Mouse (Mus musculus): ENCODE measurements around the gene Dab1.

Dab1 gene

DNA sequence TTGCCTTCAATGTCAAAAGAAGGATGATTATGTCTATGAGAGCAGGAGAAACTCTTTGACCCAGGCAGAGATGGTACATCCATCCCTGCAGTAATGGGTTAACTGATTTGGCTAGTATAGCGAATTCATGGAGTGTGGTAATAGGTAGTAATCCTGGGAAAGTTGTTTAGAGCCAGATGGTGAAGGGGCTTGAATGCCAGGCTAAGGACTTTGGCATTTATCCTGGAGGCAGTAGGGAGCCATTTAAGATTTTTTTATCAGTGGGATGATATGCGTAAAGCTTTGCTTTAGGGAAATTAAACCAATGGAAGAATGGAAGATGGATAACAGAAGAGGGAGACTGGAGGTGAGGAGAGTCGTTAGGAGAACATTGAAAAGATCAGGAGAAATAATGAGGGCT lies 669.2 kb downstream of the Dab1 start:
- no peak for DNase-seq

DNA sequence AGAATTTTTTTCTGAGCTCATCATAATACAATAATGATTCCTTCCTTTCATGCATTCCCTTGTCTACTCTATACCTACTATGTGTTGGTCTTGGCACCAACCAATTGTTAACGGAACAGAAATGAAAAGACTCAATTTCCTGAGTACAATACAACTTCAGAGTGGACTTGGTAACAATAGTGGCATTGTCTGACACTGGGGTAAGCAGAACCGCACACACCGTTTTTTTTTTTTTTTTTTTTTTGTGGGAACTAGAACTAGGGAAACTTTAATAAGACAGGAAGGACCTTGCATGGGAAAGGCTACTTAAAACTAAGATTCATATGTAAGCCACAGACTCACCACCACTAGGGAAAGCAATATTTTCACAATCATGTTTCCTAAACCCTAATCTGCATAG lies 682.6 kb downstream of the Dab1 start:
- DNase-seq, result no peak

DNA sequence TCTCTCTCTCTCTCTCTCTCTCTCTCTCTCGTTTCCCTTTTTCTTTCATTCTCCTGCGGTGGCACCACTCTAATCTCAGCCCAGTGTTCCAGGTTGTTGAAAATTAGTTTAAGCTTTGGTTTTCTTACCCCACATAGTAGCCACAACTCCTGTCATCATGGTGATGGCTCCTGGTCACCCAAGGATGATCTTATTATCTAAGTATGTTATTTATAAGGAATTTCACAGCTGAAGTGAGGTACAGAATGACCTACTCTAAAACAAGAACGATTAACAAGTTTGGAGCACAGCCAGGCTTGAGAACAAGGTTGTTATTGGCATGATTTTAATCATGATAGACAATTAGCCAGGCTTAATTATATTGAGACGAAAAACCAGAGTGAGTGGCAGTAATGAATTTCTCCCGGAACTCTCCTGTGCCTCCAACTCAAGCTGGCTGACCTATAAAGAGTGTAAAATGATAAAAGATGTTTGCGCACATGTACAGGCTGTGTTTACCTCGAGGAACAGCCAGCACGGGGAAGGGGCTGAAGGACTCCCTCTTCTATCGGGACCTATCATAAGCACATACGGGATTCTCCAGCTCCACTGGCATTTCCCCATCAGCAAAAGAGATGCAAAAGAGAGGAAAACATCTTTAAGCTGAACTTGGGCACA lies 684.0 kb downstream of the Dab1 start:
- no peak for DNase-seq

DNA sequence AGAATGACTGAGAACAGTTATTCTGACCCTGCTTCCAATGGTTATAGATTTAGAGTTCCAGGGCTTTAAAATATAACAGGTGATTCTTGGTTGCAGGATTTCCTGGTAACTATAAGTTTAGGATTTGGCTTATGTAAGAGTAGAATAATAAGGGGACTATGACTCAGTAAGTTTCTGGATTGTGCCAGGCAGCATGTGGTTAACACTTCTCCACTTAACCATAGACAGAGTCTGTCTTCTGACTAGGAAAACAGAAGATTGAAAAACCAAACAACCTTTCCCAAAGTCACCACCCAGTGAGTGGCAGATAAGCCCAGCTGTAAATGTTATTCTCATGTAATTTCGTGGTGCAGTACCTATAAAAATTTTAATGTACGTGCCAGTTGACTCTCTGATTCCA lies 688.6 kb downstream of the Dab1 start:
- no peak for DNase-seq

DNA sequence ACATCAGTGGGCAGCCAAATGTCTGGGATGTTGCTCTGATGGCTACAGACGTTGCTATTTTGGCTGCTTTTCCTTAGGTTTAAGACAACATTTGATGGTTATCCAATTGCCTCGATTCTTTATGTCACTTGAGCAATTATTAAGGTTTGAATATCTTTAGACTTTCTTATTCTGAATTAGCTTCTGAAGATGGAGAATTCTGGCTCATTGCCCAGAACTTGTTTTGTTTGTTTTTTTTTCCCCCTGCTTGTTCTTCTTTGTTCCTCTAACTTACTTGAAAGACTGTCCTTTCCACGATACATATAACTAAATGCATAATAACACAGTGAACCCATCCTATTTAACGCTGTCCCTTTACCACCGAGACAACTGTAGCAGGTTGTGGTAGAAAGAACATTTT lies 707.1 kb downstream of the Dab1 start:
- no peak for DNase-seq

DNA sequence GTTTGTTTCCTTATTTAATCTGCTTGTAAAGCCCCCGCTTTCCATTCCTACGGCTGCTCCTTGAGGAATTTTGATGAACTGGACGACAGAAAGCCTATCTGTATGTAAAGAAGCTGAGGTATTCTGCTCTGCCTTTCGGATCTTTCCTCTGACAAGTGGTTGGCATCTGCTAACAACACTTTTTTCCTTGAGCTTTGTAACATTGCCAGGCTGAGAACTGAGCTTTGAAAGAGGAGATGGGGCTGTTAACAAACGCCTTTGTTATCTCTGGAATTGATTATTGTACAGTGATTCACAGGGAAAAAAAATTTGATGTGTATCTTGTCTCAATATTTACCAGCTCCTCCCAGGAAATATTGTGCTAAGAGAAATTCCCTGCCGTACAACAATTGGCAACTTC lies 712.7 kb downstream of the Dab1 start:
- DNase-seq, result no peak

DNA sequence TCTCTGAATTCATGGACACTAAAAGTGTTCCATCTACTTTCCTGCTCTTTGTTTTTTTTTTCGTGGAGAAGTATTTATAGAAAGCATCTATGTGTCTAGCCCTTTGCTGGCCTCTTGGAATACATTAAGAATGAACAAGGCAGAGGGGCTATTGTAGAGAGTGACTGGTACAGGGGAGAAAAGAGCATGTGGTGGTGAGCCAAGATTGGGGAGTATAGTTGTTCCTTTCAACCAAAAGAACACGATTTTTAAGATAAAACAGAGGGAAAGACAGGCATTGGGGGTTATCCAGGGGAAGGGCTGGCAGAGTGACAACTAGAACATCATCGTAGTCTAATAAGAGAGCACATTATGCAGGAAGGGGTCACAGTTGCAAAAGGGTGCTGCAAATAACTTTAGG lies 713.2 kb downstream of the Dab1 start:
- no peak for DNase-seq

DNA sequence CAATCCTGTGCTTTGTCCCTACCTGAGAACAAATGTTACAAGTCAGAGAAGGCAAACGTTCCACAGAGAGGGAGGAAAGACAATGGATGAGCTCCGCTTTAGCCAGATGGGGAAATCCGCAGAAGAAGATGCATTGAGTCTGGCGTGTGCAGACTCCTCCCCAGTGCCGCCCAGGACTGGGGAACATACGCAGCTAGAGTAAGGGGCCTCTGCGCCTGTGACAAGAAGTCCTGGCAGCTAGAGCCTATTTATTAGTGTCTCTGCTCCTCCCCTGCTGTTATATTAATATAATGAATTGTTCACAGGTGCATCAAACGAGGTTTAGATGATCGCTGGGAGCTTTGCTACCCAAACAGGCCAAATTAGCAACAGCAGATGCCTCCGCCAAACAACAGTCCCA lies 718.1 kb downstream of the Dab1 start:
- no peak for DNase-seq

DNA sequence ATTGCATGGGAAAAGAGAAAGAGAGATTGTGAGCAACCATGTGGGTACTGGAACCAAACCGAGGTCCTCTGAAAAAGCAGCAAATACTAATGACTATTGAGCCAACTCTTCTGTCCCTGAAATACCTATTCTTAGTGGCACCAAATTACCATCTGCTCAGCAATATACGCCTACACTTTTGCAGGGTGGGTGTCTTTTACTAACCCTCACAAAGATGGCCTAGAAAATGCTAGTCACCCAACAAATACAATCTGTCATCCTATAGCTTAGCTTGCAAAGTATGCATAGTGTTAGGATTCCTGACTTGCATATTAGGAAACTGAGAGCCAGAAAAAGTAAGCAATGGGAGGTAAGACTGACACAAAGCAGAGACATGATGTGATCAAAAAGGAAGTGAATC lies 719.2 kb downstream of the Dab1 start:
- DNase-seq, result no peak

DNA sequence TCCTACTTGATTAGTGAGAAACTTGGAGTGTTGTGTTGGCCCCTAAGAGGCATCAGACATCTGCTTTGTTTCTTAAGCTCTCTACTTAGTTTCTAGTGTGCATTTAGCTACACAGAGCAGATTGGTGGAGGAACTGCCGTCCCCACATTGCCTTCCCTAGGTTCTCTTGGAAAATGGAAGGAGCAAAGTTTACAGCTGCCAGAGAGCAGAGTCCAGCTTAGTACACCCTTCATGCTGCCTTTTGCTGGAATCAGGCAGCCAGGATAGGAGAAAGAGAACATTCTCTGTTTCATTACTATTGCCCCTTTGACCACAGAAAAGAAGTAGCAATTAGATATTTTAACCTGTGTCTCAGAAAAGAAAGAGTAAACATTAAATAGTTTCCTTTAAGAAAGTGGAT lies 742.2 kb downstream of the Dab1 start:
- DNase-seq, result no peak

DNA sequence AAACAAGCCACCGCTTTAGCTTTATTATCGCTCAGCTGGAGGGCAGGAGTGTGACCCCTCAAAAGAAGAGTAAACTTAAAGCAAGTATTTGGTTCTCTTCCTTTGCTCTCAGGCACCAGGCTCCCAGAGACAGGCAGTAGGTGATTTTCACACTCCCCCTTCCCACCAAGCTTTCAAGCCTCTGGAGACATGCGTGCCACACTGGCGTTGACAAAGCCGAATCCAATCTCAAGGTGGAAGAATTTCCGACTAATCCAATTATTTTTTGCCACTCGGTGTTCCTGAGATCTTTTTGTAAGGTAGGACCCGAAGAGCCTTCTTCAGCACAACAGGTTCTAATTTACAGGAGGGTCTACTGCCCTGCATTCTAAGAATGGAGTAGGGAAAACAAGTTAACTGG lies 747.3 kb downstream of the Dab1 start:
- no peak for DNase-seq

DNA sequence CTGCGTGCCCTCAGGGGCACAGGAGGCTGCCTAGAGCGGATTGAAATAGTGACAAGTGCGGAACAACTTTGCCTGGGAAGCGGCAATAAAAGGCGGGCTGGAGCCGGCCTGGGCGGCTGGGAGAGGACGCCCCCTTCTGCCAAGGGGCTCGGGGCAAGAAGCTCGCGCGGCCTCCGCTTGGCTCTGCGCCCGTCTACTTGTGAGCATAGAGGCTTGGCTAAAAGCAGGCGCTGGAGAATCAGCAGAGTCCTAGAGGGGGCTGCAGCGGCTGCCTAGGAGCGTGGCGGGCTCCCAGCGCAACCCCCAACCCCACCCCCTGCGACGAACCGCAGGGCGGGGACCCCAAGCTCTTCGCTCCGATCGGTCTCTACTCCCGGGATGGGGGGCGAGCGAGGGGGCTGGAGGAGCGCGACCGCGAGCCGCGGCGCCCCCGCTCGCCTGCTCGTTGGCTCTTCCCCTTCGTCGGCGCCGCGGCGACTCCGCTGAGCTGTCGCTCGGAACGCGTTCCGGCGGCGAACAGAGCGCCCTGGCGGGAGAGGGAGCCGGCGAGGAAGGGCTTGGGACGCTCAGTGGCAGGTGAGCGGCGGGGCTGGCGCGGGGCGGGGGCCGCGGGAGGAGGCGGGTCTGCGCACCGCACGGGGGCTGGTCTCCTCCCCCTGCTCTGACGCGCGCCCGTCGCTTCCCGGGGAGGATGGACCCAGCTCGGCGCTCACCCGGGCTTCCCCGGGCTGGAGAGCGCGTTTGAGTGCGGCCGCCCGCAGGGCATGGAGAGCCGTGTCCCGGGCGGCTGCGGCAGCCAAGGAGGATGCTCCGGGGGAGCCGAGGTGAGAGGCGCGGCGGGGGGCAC lies 748.0 kb downstream of the Dab1 start:
- peak; percentile 83 for DNase-seq

DNA sequence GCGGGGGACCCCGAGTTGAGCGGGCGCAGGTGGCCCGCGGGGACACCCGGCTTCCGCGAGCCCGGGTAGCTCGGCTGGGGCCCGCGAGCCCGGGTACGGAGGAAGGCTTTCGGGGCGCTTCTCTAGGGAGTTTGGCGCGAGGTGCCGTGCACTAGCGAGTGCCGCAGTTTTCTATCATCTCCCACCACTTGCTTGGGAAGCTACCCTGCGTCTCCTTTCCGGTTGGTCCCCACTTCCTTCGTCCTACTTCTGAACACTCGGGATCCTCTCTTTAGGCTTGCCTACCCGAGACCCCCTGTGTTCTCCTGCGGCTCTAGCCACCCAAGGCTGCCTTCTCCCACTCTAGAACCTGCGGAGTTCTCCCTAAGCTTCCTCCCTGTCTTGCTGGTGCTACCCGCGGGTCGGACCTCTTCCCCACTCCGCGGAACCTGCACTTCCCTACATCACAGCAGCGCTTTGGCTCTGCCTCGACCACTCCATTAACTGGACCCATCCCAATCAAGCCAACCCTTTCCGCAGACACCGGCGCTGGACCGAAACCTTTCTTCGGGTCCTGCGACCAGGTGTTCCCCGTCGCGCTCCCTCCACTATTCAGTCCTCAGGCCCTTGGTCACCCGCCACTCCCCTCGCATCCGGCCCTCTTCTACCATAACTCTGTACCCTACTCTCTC lies 748.7 kb downstream of the Dab1 start:
- peak; percentile 69 for DNase-seq

DNA sequence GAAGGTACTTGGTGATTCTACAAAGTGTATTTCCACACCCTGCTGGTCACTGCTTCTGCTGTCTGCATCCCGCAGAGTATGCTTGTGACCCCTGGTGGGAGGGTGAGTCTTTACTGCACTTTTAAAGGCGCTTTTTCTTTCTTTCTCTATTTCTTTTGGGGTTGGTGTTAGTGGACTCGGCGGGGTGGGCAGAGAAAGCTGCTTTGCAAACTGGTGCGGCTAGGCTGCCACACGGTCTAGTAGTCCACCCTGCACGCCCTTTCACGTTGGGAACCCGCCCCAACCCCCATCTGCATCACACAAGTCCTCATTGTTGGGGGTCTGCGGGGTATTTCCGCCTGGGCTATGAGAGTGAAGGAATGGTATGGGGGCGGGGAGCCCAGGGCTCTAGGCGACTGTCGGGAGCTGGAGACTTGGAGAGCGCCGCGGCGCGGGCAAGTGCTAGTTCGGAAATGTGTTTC lies 749.4 kb downstream of the Dab1 start:
- DNase-seq, result peak; percentile 85

DNA sequence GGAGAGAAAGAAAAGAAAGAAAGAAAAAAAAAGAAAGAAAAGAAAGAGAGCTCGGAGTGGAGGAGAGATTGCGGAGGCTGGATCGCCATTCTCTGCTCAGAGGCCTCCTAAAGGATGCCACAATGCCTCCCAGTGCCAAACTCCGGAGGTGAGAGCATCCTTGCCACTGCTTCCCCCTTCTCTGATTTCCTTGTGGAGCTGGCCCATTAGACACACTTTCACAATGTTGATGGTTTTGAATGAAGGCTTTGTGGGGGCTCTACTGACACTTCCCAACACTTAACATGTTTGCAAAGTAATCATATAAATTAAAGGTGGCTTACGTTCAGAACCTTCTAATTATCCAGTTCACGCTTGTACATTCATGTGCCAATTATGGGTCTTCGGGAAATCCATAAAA lies 749.9 kb downstream of the Dab1 start:
- no peak for DNase-seq

DNA sequence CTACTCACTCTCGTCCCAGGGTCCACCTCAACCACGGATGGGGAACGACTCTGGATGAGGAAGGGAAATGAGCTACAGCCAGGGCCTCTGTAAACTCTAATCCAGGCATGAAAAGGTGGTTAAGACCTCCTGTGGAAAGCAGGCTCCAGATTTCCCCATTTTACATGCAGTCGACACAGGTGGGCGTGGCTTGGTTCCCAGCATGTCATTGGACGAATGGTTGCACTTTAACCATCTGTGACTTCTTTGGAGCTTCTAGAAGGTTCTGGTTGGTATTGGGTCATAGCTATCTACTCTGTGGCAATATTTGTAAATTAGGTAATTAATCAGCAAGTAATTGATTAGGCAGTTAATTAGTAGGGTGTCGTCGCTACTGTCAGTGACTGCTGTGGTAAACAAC lies 752.0 kb downstream of the Dab1 start:
- DNase-seq, result no peak

DNA sequence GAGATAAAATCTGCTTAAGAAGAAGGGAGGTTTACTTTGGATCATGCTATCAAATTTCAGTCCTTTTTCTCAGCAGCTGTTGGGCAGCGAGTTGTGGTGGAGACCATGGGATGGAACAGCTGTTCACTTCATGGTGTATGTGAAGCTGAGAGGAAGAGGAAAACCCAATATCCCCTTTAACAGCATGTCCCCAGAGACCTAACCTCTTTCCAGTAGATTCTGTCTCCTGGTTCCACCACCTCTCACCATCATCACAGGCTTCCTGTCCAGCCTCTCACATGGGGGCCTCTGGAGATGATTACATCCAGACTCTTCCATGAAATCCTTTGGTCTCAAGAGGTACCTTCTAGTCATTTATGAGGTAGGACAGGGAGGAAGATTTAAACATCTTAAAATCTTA lies 755.0 kb downstream of the Dab1 start:
- DNase-seq, result no peak

DNA sequence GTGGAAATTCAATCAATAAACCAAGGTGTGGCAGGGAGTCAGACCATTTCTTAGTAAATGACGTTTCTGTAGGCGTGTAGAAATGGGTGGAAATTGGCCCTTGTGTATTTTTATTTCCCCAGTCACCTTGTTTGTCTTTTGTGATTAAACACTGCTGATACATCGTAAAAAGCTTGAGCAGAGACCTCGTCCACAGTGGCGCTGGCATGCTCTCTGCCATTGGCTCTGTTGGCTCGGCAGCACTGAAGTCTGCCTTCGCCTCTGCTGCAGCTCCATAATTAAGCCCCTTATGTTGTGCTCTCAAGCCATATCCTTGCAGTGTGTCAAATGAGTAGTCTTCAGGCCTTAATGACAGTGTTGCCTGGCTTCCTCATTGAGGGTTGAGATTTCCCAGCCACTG lies 765.5 kb downstream of the Dab1 start:
- no peak for DNase-seq

DNA sequence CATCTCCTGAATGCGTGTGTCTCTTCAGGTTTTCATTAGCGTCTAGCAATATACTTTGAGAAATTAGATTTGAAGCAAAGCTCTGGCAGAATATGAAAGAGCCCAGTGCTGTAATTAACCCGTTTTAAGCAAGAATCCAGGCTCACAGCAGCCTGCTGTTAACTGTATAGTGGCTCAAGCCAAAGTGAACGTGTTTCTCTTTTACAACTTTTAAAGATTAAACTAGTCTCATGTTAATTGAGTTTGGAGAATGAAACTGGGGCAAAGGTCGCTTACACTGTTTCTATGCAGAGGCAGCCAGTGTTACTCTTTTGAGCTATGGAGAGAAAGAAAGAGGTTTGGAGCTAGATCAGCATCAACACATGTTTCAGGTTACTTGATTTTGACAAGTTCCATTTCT lies 766.1 kb downstream of the Dab1 start:
- no peak for DNase-seq

DNA sequence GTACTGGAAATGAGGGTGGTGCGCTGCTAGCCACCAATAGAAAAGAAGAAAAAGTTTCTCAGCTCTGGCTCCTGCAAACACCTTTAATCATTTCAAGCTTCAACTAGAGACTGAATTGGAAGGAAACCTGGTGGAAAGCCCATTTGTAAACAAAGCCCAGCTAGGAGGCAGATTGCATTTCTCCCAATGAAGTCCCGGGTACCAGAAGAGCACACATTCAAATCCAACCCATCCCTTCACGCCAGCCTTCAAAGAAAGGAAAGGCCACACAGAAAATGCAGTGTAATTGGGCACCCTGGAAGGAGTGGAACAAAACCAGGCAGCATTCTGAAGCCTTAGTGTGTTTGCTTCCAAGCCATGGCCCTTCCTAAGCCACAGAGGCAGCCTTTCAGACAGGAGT lies 776.4 kb downstream of the Dab1 start:
- DNase-seq, result no peak

DNA sequence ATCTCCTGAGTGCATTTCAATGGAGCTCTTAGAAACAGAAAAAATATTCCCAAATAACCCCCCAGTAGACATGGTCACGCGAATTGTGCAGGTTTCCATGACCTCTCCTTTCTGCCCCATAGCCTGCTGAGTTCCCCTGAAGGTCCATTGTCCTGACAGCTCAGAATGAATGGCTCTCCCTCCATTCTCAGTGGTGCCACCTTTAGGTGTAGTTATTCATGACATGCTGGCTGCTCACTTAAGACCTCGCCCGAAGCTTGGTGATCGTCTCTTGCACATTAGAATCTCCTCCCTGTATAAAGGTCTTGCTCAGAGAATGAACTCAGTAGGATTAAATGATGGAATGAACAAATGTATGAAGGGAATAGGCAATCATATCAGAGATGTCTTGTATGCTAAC lies 776.9 kb downstream of the Dab1 start:
- no peak for DNase-seq

DNA sequence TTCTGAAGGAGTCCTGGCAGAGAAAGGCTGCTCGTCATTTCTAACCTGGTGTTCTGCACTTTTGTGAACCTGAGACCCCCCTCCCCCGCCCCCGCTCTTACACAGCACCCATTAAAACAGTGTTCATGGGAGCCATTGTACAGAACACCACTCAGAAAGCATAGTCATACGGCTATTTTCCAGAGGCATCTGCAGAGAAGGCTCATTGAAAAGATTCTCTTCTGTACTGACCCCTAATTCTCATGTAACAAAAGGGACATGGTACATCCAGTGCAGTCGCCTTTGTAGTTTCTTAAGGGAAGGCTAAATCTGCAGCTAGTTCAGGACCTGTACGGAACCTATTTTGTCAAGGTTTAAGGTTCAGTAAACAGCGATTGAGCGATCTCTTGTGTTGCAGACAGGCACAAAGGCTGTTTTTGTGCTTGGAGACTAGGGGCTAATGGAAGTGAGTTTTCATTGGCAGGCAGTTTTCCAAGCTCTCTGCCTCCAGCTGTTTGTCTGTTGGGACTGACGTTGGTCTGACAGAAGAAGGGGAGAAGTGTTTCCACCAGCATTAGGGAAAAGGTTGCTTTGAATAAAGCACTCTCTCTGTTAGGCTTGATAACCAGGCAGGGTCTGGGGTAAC lies 780.1 kb downstream of the Dab1 start:
- no peak for DNase-seq

DNA sequence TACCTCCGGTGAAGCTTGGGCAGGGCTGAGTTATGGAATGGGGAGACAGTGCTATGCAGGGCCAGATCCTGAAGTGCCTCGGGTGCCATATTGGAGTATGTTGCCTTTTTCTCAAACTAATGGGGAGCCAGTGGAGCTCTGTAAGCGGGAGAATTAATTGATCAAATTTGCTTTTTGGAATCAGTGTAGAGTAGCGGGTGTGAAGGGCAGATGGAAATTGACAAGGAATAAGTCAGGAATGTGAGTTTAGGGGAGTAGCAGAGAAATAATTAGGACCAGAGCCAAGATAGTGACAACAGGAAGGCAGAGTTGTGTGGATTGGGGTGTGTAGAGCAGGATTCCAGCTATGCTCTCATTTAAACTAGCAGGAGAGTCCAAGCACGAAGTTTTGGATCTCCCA lies 784.9 kb downstream of the Dab1 start:
- DNase-seq, result no peak

DNA sequence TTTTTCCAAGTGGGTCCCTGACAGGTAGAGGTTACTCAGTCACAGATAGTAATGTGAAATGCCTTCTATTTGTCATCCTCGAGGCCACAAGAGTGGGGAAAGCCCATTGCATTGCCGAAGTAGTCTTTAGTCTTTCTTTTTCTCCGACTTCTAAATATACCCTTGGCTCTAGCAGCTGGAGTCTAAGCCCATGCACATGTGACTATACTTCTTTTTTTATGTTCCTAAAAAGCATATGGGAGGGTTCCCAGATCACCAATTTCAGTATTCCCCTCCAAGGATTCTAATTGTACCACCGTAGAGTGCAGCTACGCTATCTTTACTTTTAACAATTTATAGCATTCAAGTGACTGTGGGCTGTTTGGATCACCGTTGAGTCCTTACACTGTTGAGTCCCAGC lies 791.8 kb downstream of the Dab1 start:
- no peak for DNase-seq
